Mouse (Mus musculus) MEL (cell line): ENCODE measurements at regions not wholly inside any gene's neighbourhood (a gene's known extent, or its start where the extent isn't known, plus 50 kb on each side); places are given as distances from the start of the nearest gene placed in this dataset.

ENCODE experiments used
- CTCF ChIP-seq, 3 experiments: IDR thresholded peaks in 2 of 3; conservative IDR thresholded peaks in 1 of 3; 2 replicates each; pipeline ENCODE4 v1.5.1; 2011 to 2012; ENCODE audit warnings: low read length in 3 of 3, low read depth in 2 of 3, mild to moderate bottlenecking in 2 of 3, improper control_type of control experiment in 1 of 3, inconsistent platforms in 1 of 3, mixed read lengths in 1 of 3, moderate library complexity in 1 of 3; ENCODE audit not compliant: control insufficient read depth in 1 of 3, insufficient read depth in 1 of 3, poor library complexity in 1 of 3, severe bottlenecking in 1 of 3
- RAD21 ChIP-seq: IDR thresholded peaks from 2 replicates; pipeline ENCODE4 v1.6.1; 2011; ENCODE audit warnings: mild to moderate bottlenecking, low read depth, low read length, improper control_type of control experiment

DNA sequence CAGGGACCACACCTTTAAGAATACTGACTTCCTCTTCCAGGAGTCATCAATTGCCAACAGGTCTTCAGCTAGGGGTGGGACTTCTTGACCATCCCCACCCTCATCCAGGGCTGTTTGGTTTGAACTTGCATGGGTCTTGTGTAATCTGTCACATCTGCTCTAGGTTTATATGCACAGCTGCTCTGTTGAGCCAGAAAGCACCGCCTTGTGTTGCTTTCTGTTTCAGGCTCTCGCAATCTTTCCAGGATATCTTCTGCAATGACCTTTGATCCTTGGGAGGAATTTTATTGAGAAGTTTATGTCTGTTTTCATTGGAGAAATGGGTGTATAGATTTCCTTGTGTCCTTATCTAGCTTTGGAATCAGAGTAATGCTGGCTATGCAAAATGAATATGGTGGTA lies 210.8 kb upstream of the Pex5l start:
- TF ChIP-seq RAD21 (no peak), CTCF (IDR thresholded peaks at IDR 0.05 in 2 of 3, conservative IDR thresholded peaks at IDR 0.05 in 1 of 3; ENCODE audit: control insufficient read depth in 1 of 3, insufficient read depth in 1 of 3, low read depth in 2 of 3, low read length in 3 of 3, poor library complexity in 1 of 3, severe bottlenecking in 1 of 3) (no peak)
